Mouse (Mus musculus): ENCODE results near the gene Gm12184.
"Not testable (repeated sequence)": the region's sequence is repeated elsewhere in the genome, so short reads cannot be mapped to it uniquely, and the experiment has no call there.

DNA sequence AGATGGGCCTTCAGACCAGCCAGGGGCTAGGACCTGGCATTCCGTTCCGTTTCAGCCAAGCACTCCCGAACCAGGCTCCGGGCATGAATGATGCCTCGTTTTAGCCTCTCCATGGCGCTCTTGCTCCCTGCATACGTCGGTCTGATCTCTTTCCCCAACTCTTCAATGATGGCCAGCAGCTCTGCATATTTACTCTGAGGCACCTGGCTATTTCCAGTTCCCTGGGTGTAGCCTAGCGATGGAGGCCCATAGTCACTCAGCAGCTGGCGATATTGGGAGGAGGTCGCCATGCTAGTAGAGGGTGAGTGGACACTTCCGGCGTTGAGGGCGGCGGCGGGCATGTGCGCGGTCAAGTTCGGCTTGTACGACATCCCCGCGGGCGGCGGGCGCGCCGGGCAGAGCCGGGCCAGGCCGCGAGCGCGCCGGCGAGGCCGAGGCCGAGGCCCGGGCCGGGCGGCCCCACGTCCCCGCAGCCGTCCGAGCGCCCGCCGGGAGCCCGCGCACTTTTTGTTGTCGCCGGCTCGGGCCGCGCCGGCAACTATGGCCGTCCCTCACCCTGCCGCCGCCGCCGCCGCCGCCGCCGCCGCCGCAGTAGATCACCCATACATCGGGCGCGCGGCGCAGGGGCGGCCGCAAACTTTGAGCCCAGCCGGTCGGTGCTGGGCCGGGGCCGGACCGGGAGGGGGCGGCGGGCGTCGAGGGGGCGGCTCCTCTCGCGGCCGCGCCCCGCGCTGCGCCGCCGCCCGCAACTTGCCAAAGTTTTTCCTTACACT lies at the start of gene Gm12184, which contains the start of gene Trim7:
- TF ChIP-seq GATA1, TAL1 (IDR thresholded peaks at IDR 0.05; ENCODE audit: low read length): not testable (repeated sequence)
